Mouse (Mus musculus): ENCODE data around the gene Fibp. TPM values are rescaled to one million over a fixed set of nuclear protein-coding genes. Genes with fewer than 3 reads are reported as not detected.

Fibp gene
- 59.4 TPM for polyA plus RNA-seq (2017; shearing (Covaris generic))

GRCm38 (mm10) chr19:5460465-5460911, at the start of gene Fibp:
Gene Fibp (plus strand): TSS chr19:5460615.

GRCm38 (mm10) chr19:5424782-5425741, 35.4 kb upstream of the Fibp start, which contains the start of the genes Drap1 and AI837181:
Gene Drap1 (minus strand): TSS chr19:5424979.
Gene AI837181 (plus strand): TSS chr19:5425144.

DNA sequence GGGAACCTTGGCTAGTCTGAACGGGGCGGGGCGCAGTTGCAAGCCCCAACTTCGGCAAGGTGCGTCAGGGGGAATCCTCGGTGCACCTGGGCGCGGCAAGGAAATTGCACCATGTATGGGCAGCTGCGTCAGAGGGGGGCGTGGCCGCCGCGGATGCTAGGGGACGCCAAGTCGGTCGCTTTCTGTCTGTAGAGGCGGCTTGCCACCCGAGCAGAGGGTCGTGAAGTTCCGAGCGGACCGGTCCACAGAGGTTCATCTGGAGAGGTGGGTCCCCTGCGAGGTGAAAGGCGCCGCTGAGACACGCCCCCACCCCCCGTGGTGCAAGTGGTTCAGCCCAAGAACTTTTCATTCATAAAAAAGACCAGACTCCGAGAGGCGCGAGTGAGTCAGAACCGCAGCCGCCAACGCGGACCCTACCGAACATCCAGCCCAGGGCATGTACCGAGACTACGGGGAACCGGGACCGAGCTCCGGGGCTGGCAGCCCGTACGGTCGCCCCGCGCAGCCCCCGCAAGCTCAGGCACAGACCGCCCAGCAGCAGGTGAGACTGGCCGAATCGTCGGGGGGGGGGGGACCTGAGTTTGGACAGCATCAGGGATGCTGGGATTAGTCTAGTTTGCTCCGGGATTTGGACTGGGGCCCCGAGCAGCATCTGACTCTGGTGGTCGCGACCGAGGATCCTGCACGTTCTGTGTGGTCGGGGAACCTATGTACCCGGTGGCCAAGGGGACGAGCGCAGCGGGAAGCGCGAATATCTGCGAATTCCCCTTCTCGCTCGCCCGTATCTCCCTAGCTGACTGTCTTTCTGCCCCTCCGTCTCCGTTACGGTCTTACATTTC, 12.7 kb upstream of the Fibp start, which contains the start of gene Fosl1:
TSS of gene Fosl1 (plus strand) at position 33 of the 839 bp plus-strand sequence.

DNA sequence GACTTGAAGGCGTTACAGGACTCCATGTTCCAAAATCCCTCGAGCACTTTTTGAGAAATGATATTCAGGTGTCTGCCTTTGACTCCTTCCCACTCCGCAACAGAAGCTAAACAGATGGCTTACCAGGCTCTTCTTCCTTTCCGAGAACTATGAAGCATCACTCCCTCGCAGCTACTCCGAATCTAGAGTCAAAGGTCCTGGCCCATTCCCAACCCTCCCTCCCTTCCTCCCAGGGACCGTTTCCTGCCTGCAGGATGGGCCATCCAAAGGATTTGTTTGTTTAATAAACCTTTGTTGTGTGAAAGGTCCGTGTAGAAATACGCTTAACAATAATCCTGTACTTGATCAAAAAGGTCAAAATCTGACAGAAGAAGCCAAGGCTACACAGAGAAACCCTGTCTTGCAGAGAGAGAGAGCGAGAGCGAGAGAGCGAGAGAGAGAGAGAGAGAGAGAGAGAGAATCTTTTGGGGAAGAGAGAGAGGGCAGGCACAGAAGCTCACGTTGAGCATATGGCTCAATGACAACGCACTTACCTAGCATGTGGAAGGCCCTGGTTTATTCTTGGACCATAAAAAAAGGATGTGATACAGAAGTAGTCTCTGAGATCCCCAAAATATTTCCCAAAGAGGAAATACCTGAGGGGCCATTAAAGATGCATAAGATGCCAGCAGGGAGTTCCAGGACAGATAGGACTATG, 2.5 kb upstream of the Fibp start, which contains the start of gene Ccdc85b:
TSS of gene Ccdc85b (minus strand) at position 149 of the 697 bp plus-strand sequence.

DNA sequence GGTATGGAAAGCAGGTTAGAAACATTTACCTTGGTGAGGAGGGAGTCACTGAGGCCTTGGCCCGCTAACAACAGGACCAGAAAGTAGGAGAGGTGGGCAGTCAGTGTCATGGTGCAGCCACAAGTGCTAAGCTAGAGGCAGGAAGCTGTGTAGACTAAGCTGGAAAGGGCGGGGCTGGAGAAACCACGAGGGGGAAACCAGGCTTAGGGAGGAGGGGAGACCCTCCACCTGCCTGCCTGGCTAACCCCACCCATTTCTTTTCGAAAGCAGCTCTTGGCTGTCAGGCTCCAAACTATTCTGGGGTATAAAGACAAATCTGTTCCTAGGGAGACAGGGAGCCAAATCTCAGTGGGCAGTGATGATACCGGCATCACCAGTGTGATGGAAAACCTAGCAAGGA, 8.0 kb downstream of the Fibp start, which contains the start of gene Ctsw:
TSS of gene Ctsw (minus strand) at position 134 of the 400 bp plus-strand sequence.

DNA sequence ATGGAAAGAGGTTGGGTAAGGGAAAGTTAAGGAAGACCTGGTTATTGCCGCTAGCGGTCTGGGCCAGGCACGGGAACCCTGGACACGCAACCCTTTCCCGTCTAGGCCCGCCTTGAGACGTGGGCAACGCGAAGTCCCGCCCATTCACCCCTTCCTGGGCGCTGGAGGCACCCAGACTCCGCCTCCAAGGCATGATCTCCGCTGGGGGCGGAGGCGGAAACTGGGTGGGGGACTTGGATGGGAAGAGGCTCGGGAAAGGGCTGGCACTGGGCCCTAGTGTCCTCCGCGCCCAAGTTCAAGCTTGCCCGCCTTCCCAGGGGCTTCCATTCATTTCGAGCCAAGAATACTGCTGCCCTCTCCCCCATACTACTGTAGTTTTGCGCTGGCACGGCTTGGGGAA, 13.3 kb downstream of the Fibp start, which contains the start of gene Efemp2:
TSS of gene Efemp2 (plus strand) at position 235 of the 400 bp plus-strand sequence.

DNA sequence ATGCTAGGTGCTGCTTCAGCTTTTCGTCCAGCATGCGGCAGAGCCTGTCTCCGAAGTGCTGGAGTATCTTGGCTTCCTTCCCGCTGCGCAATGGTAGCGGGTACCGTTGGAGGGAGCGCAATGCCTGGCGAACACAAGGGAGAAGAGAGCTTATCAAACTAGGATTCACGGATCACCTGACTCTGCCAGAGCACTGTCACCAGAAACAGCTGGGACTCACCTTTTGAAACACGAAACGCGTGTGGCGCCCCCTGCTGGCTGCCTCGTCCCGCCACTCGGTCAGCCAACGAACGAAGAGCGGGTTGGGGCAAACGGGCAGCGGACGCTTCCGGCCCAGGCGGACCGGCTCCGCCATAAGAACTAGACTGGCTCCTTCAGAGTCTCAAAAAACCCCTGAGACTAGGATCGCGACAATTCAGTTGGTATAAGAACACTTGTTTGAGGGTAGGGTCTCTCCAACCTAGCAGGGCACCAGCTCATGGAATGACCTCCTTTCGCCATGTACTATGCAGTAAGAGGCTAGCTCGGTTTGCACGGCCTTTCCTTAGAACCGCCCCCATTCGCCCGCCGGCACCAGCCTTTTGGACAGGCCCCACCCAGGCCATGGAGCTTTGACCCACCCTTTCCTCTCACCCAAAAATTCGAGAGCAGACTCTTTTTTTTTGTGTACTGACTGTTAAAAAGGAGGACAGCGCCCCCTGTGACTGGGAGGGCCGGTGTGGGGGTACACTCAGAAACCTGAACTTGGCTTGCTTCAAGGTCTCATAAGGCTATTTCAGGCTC, 27.5 kb downstream of the Fibp start, which contains the start of gene Mus81:
TSS of gene Mus81 (minus strand) at position 635 of the 783 bp plus-strand sequence.

DNA sequence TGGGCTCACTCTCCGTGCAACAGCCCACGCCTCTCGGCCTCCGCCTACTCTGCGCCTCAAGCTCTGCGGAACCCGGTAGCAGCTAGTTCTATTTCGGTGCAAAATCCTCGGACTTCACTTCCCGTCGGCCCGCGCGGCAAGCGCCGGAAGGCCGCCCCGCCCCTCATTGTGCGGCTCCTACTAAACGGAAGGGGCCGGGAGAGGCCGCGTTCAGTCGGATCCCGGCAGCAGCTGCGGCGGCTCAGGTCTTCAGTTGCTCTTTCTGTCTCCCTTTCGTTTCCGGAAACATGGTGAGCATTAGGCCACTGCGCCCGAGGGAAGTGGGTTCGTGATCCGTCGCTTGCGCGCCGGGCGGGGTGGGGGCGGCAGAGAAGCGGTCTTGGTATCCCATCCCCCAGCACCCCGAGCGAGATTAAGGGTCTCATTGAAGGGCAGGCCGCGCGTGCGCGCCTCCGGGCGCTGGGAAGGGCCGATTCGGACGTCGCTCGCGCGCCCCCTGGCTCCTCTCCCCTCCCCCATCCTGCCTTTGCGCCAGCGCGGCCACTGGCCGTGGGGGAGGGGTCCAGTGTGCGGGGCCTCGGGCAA, 30.0 kb downstream of the Fibp start, which contains the start of gene Cfl1:
TSS of gene Cfl1 (plus strand) at position 143 of the 585 bp plus-strand sequence.

GRCm38 (mm10) chr19:5503687-5504086, 43.3 kb downstream of the Fibp start, which contains the start of gene 1700020D05Rik:
Gene 1700020D05Rik (minus strand): TSS chr19:5503787.

GRCm38 (mm10) chr19:5510031-5511026, 49.9 kb downstream of the Fibp start, which contains the start of gene Snx32:
Gene Snx32 (minus strand): TSS chr19:5510538.

Other genes starting within 250 kb of the Fibp start
- gene Pacs1, start 187.5 kb upstream of the Fibp start, polyA plus RNA-seq (2017; shearing (Covaris generic)), result 92.1 TPM
- 304 TPM for gene Sf3b2, start 165.2 kb upstream of the Fibp start, polyA plus RNA-seq (2017; shearing (Covaris generic))
- not detected for gene Gal3st3, start 162.3 kb upstream of the Fibp start, polyA plus RNA-seq (2017; shearing (Covaris generic))
- not detected for gene Catsper1, start 124.9 kb upstream of the Fibp start, polyA plus RNA-seq (2017; shearing (Covaris generic))
- gene Cst6, start 111.0 kb upstream of the Fibp start, polyA plus RNA-seq (2017; shearing (Covaris generic)), result 0.10 TPM
- 47.5 TPM for gene Eif1ad, start 93.9 kb upstream of the Fibp start, polyA plus RNA-seq (2017; shearing (Covaris generic))
- gene Banf1, start 93.4 kb upstream of the Fibp start, polyA plus RNA-seq (2017; shearing (Covaris generic)), result 160 TPM
- gene Sart1, start 71.9 kb upstream of the Fibp start, polyA plus RNA-seq (2017; shearing (Covaris generic)), result 224 TPM
- gene Tsga10ip, start 58.1 kb upstream of the Fibp start, polyA plus RNA-seq (2017; shearing (Covaris generic)), result 1.1 TPM
- 180 TPM for gene Drap1, start 35.6 kb upstream of the Fibp start, polyA plus RNA-seq (2017; shearing (Covaris generic))
- gene AI837181, start 35.5 kb upstream of the Fibp start, polyA plus RNA-seq (2017; shearing (Covaris generic)), result 23.6 TPM
- not detected for gene Fosl1, start 13.1 kb upstream of the Fibp start, polyA plus RNA-seq (2017; shearing (Covaris generic))
- gene Ccdc85b, start 2.7 kb upstream of the Fibp start, polyA plus RNA-seq (2017; shearing (Covaris generic)), result 5.7 TPM
- 473 TPM for gene Ctsw, start 7.9 kb downstream of the Fibp start, polyA plus RNA-seq (2017; shearing (Covaris generic))
- 2.7 TPM for gene Efemp2, start 13.3 kb downstream of the Fibp start, polyA plus RNA-seq (2017; shearing (Covaris generic))
- 18.9 TPM for gene Mus81, start 27.8 kb downstream of the Fibp start, polyA plus RNA-seq (2017; shearing (Covaris generic))
- 2,966 TPM for gene Cfl1, start 29.8 kb downstream of the Fibp start, polyA plus RNA-seq (2017; shearing (Covaris generic))
- gene 1700020D05Rik, start 43.2 kb downstream of the Fibp start, polyA plus RNA-seq (2017; shearing (Covaris generic)), result 0.38 TPM
- gene Snx32, start 49.9 kb downstream of the Fibp start, polyA plus RNA-seq (2017; shearing (Covaris generic)), result 3.2 TPM
- gene Ovol1, start 100.0 kb downstream of the Fibp start, polyA plus RNA-seq (2017; shearing (Covaris generic)), result 0.17 TPM
- 9.9 TPM for gene Ap5b1, start 107.4 kb downstream of the Fibp start, polyA plus RNA-seq (2017; shearing (Covaris generic))
- 106 TPM for gene Rnaseh2c, start 141.3 kb downstream of the Fibp start, polyA plus RNA-seq (2017; shearing (Covaris generic))
- gene Kat5, start 149.6 kb downstream of the Fibp start, polyA plus RNA-seq (2017; shearing (Covaris generic)), result 87.0 TPM
- gene Rela, start 176.9 kb downstream of the Fibp start, polyA plus RNA-seq (2017; shearing (Covaris generic)), result 333 TPM
- 216 TPM for gene Sipa1, start 203.1 kb downstream of the Fibp start, polyA plus RNA-seq (2017; shearing (Covaris generic))
- 60.9 TPM for gene Map3k11, start 228.1 kb downstream of the Fibp start, polyA plus RNA-seq (2017; shearing (Covaris generic))
- gene Pcnx3, start 228.3 kb downstream of the Fibp start, polyA plus RNA-seq (2017; shearing (Covaris generic)), result 38.2 TPM
- 5.8 TPM for gene Kcnk7, start 243.8 kb downstream of the Fibp start, polyA plus RNA-seq (2017; shearing (Covaris generic))